Mouse (Mus musculus): ENCODE results near the gene Gm14409.
"Not testable (repeated sequence)": the region's sequence is repeated elsewhere in the genome, so short reads cannot be mapped to it uniquely, and the experiment has no call there.

DNA sequence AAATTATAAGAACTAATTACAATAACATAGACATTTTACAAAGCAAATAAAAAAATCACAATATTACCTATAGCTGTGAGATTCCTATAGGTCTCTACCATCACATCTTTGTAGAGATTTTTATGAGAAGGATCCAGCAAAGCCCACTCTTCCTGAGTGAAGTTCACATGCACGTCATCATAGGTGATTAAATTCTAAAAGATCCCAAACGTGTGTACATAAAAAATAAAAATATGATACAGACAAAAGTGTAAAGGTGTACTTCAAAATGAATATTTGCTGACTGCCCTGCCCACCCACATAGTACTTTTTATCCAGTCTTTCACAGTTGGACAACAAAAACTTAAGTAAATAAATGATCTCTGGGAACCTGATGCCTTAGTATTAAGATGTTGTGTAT, at the start of gene Gm14409:
- not testable (repeated sequence) for TF ChIP-seq CTCF, POLR2A (IDR thresholded peaks at IDR 0.05; ENCODE audit: extremely low read depth, insufficient read depth, low read length)

Data from cortical plate, adult 2 months (tissue).